Mouse (Mus musculus) midbrain, embryonic 11.5 days (tissue): ENCODE data around the gene Cdkl3. TPM values are rescaled to one million over a fixed set of nuclear protein-coding genes. Genes with fewer than 3 reads are reported as not detected.

Source experiments
- ATAC-seq: fragments of 200-750 bp; cut with Nextera tagmentation; 2 replicates; pipeline ENCODE4 v1.8.0; 2017; ENCODE audit warnings: moderate TSS enrichment, moderate library complexity; ENCODE audit not compliant: low FRiP score
- DNase-seq: peaks from one replicate; pipeline ENCODE4 v3.0.0; 2015; ENCODE audit warnings: low spot score; ENCODE audit errors: missing footprints
- H3K27ac ChIP-seq: fragments of 300-500 bp; sonication (generic); 2 replicates; pipeline ENCODE4 v1.5.1; 2014; ENCODE audit warnings: low read depth, low read length
- H3K27me3 ChIP-seq: fragments of 300-500 bp; sonication (generic); 2 replicates; pipeline ENCODE4 v1.6.1; 2014; ENCODE audit warnings: mild to moderate bottlenecking, low read length, moderate library complexity, mixed read lengths; ENCODE audit not compliant: control insufficient read depth, insufficient read depth
- H3K36me3 ChIP-seq: fragments of 300-500 bp; sonication (generic); 2 replicates; pipeline ENCODE4 v1.6.1; 2014; ENCODE audit warnings: mild to moderate bottlenecking, low read length, moderate library complexity, mixed read lengths; ENCODE audit not compliant: control insufficient read depth, insufficient read depth
- H3K4me1 ChIP-seq: fragments of 300-500 bp; sonication (generic); 2 replicates; pipeline ENCODE4 v1.6.1; 2014; ENCODE audit warnings: low read length; ENCODE audit not compliant: control insufficient read depth, insufficient read depth
- H3K4me2 ChIP-seq: fragments of 300-500 bp; sonication (generic); 2 replicates; pipeline ENCODE4 v1.6.1; 2014; ENCODE audit warnings: mild to moderate bottlenecking, moderate library complexity
- H3K4me3 ChIP-seq: fragments of 300-500 bp; sonication (generic); 2 replicates; pipeline ENCODE4 v1.5.1; 2014; ENCODE audit warnings: low read depth, low read length
- H3K9ac ChIP-seq: fragments of 300-500 bp; sonication (generic); 2 replicates; pipeline ENCODE4 v1.6.1; 2014; ENCODE audit warnings: low read length
- H3K9me3 ChIP-seq: fragments of 300-500 bp; sonication (generic); 2 replicates; pipeline ENCODE4 v1.6.1; 2016; ENCODE audit warnings: low read length; ENCODE audit not compliant: control insufficient read depth
- WGBS: fragments of 180-500 bp; shearing (Covaris S2); extraction: QIAGEN DNeasy Blood & Tissue Kit; methylation state at CpG from one replicate; pipeline ENCODE4 v1.1.7; 2014; 5-methylcytosine and 5-hydroxymethylcytosine counted together
- polyA plus RNA-seq: library from polyadenylated mRNA; unstranded; fragments of >200 nt; fragmentation: Nextera tagmentation; extraction: Ambion mirVana; gene quantifications from 2 replicates; pipeline ENCODE4 v1.2.1, GENCODE M21; 2014

Cdkl3 gene
- polyA plus RNA-seq, 1 experiment from 2014 or later: 11.0 TPM

- Histone ChIP-seq H3K4me3 (no peak overlapping the region), H3K36me3 (no peaks in the 10 kb centered on the region), H3K4me2 (no peak overlapping the region), H3K9me3 (no peaks in the 10 kb centered on the region), H3K27ac (no peak overlapping the region), H3K9ac (no peak overlapping the region), H3K27me3 (no peaks in the 10 kb centered on the region), H3K4me1 (no peaks in the 10 kb centered on the region)
- 50% methylated on average over 3 of the region's 3 CpGs for WGBS
- ATAC-seq (no peak), DNase-seq (no peak)
Measured at GRCm38 (mm10) chr11:52037659-52038058, 33.6 kb downstream of the Cdkl3 start.

GRCm38 (mm10) chr11:52043224-52043623, 39.2 kb downstream of the Cdkl3 start:
- Histone ChIP-seq H3K27me3 (no peaks in the 10 kb centered on the region), H3K9ac (no peak overlapping the region), H3K4me1 (no peaks in the 10 kb centered on the region), H3K4me2 (no peak overlapping the region), H3K9me3 (no peaks in the 10 kb centered on the region), H3K27ac (no peak overlapping the region), H3K4me3 (no peak overlapping the region), H3K36me3 (no peaks in the 10 kb centered on the region)
- DNase-seq (no peak), ATAC-seq (no peak)
- WGBS: 92% methylated on average over 3 of the region's 3 CpGs

GRCm38 (mm10) chr11:52044156-52044555, 40.1 kb downstream of the Cdkl3 start:
- Histone ChIP-seq H3K4me2 (no peak overlapping the region), H3K4me3 (no peak overlapping the region), H3K4me1 (no peaks in the 10 kb centered on the region), H3K27ac (no peak overlapping the region), H3K9me3 (no peaks in the 10 kb centered on the region), H3K9ac (no peak overlapping the region), H3K36me3 (no peaks in the 10 kb centered on the region), H3K27me3 (no peaks in the 10 kb centered on the region)
- ATAC-seq: no peak
- DNase-seq: no peak

- WGBS: 61% methylated on average over 4 of the region's 4 CpGs
Measured at GRCm38 (mm10) chr11:52046446-52047165, 42.6 kb downstream of the Cdkl3 start.

GRCm38 (mm10) chr11:52053371-52053770, 49.4 kb downstream of the Cdkl3 start:
- no peaks in the 10 kb centered on the region for H3K27me3 ChIP-seq
- WGBS: 91% methylated on average over 6 of the region's 6 CpGs
- DNase-seq (no peak), ATAC-seq (no peak)
- no peaks in the 10 kb centered on the region for H3K4me1 ChIP-seq
- no peak overlapping the region for H3K4me3 ChIP-seq
- no peak overlapping the region for H3K4me2 ChIP-seq
- H3K36me3 ChIP-seq: no peaks in the 10 kb centered on the region
- H3K27ac ChIP-seq: no peak overlapping the region
- H3K9me3 ChIP-seq: no peaks in the 10 kb centered on the region
- H3K9ac ChIP-seq: no peak overlapping the region

More at GRCm38 (mm10) chr11:52046446-52047165, 42.6 kb downstream of the Cdkl3 start:
- Histone ChIP-seq H3K4me3 (no peak overlapping the region), H3K4me1 (no peaks in the 10 kb centered on the region), H3K27ac (no peak overlapping the region), H3K27me3 (no peaks in the 10 kb centered on the region), H3K9me3 (no peaks in the 10 kb centered on the region), H3K4me2 (no peak overlapping the region), H3K9ac (no peak overlapping the region), H3K36me3 (no peaks in the 10 kb centered on the region)
- DNase-seq: no peak
- ATAC-seq: no peak

- H3K4me3 ChIP-seq: no peak overlapping the region
- no peaks in the 10 kb centered on the region for H3K36me3 ChIP-seq
- no peak overlapping the region for H3K4me2 ChIP-seq
- H3K4me1 ChIP-seq: no peaks in the 10 kb centered on the region
- whole genome bisulfite sequencing: 89% methylated on average over 3 of the region's 3 CpGs
- DNase-seq: no peak
- H3K9ac ChIP-seq: no peak overlapping the region
- no peak for ATAC-seq
- no peaks in the 10 kb centered on the region for H3K27me3 ChIP-seq
- no peaks in the 10 kb centered on the region for H3K9me3 ChIP-seq
- H3K27ac ChIP-seq: no peak overlapping the region
Measured at GRCm38 (mm10) chr11:52054728-52055127, 50.7 kb downstream of the Cdkl3 start.

- DNase-seq (no peak), ATAC-seq (no peak)
- WGBS: 84% methylated on average over 5 of the region's 5 CpGs
- Histone ChIP-seq H3K4me2 (no peak overlapping the region), H3K36me3 (no peaks in the 10 kb centered on the region), H3K9ac (no peak overlapping the region), H3K4me3 (no peak overlapping the region), H3K27me3 (no peaks in the 10 kb centered on the region), H3K9me3 (no peaks in the 10 kb centered on the region), H3K4me1 (no peaks in the 10 kb centered on the region), H3K27ac (no peak overlapping the region)
Measured at GRCm38 (mm10) chr11:52056198-52056597, 52.2 kb downstream of the Cdkl3 start.

- Histone ChIP-seq H3K27ac (no peak overlapping the region), H3K4me2 (no peak overlapping the region), H3K9me3 (no peaks in the 10 kb centered on the region), H3K4me1 (no peaks in the 10 kb centered on the region), H3K36me3 (no peaks in the 10 kb centered on the region), H3K27me3 (no peaks in the 10 kb centered on the region), H3K9ac (no peak overlapping the region), H3K4me3 (no peak overlapping the region)
- DNase-seq (no peak), ATAC-seq (no peak)
- 82% methylated on average over 5 of the region's 5 CpGs for WGBS
Measured at GRCm38 (mm10) chr11:52059001-52059400, 55.0 kb downstream of the Cdkl3 start.

GRCm38 (mm10) chr11:52060315-52060714, 56.3 kb downstream of the Cdkl3 start:
- Histone ChIP-seq H3K27ac (no peak overlapping the region), H3K9me3 (no peaks in the 10 kb centered on the region), H3K4me1 (no peaks in the 10 kb centered on the region), H3K27me3 (no peaks in the 10 kb centered on the region), H3K4me2 (no peak overlapping the region), H3K4me3 (no peak overlapping the region), H3K9ac (no peak overlapping the region), H3K36me3 (no peaks in the 10 kb centered on the region)
- 92% methylated on average over 4 of the region's 4 CpGs for WGBS
- no peak for ATAC-seq
- DNase-seq: no peak
